Mouse (Mus musculus) forebrain, embryonic 10.5 days (tissue): ENCODE results near the gene Chmp2b. TPM values are rescaled to one million over a fixed set of nuclear protein-coding genes. Genes with fewer than 3 reads are reported as not detected.
A peak's percentile ranks its signal among the peaks of the same experiment; 100 is the strongest.

Experiments
- DNase-seq: peaks from one replicate; pipeline ENCODE4 v3.0.0-alpha.2; 2017; ENCODE audit warnings: low spot score; ENCODE audit errors: extremely low spot score
- H3K27ac ChIP-seq: fragments of 300-500 bp; sonication (generic); 2 replicates; pipeline ENCODE4 v1.5.1; 2016; ENCODE audit warnings: mild to moderate bottlenecking
- H3K27me3 ChIP-seq: fragments of 300-500 bp; sonication (generic); 2 replicates; pipeline ENCODE4 v1.6.1; 2016; ENCODE audit warnings: mild to moderate bottlenecking; ENCODE audit not compliant: poor library complexity, severe bottlenecking
- H3K36me3 ChIP-seq: fragments of 300-500 bp; sonication (generic); replicated peaks from 2 replicates; pipeline ENCODE4 v1.6.1; 2016; ENCODE audit warnings: mild to moderate bottlenecking, moderate library complexity
- H3K4me1 ChIP-seq: fragments of 300-500 bp; sonication (generic); 2 replicates; pipeline ENCODE4 v1.6.1; 2016
- H3K4me3 ChIP-seq: fragments of 300-500 bp; sonication (generic); 2 replicates; pipeline ENCODE4 v1.5.1; 2016; ENCODE audit warnings: mild to moderate bottlenecking, moderate library complexity
- H3K9me3 ChIP-seq: fragments of 300-500 bp; sonication (generic); 2 replicates; pipeline ENCODE4 v1.6.1; 2016; ENCODE audit warnings: mild to moderate bottlenecking, moderate library complexity
- WGBS: fragments of 180-500 bp; shearing (Covaris S2); methylation state at CpG from one replicate; pipeline ENCODE4 v1.1.7; 2016; 5-methylcytosine and 5-hydroxymethylcytosine counted together
- polyA plus RNA-seq: library from polyadenylated mRNA; unstranded; fragments of >200 nt; fragmentation: Nextera tagmentation; extraction: Ambion mirVana; gene quantifications from 2 replicates; pipeline ENCODE4 v1.2.1, GENCODE M21; 2016

Chmp2b gene
- polyA plus RNA-seq = 48.6 and 49.0 TPM in 2 replicates

- Histone ChIP-seq H3K27ac (peak within 1 kb of the TSS; percentile 90), H3K9me3 (no peaks in the 10 kb centered on the region), H3K4me3 (peak within 1 kb of the TSS; percentile 94), H3K27me3 (no peaks in the 10 kb centered on the region), H3K36me3 (no peaks in the 10 kb centered on the region), H3K4me1 (peaks cover 12% of the 10 kb centered on the region)
- peak; percentile 80 for DNase-seq
- under 1% methylated on average over 69 of the region's 69 CpGs for WGBS
Observed at GRCm38 (mm10) chr16:65561963-65562863, at the start of gene Chmp2b. Gene Chmp2b (minus strand): TSS chr16:65562726.

- Histone ChIP-seq H3K27ac (no peak overlapping the region), H3K9me3 (no peaks in the 10 kb centered on the region), H3K36me3 (no peaks in the 10 kb centered on the region), H3K4me1 (no peaks in the 10 kb centered on the region), H3K4me3 (no peak overlapping the region), H3K27me3 (no peaks in the 10 kb centered on the region)
- DNase-seq = no peak
- 90% methylated on average over 1 of the region's 1 CpGs for WGBS
Observed at GRCm38 (mm10) chr16:65611678-65612077, 49.2 kb upstream of the Chmp2b start.

- no peak for DNase-seq
- Histone ChIP-seq H3K27ac (no peak overlapping the region), H3K9me3 (no peaks in the 10 kb centered on the region), H3K4me1 (no peaks in the 10 kb centered on the region), H3K4me3 (no peak overlapping the region), H3K36me3 (no peaks in the 10 kb centered on the region), H3K27me3 (no peaks in the 10 kb centered on the region)
- 88% methylated on average over 4 of the region's 4 CpGs for WGBS
Observed at GRCm38 (mm10) chr16:65600798-65601197, 38.3 kb upstream of the Chmp2b start.

- DNase-seq = no peak
- Histone ChIP-seq H3K4me1 (no peaks in the 10 kb centered on the region), H3K36me3 (no peaks in the 10 kb centered on the region), H3K4me3 (no peak overlapping the region), H3K27me3 (no peaks in the 10 kb centered on the region), H3K9me3 (no peaks in the 10 kb centered on the region), H3K27ac (no peak overlapping the region)
- 87% methylated on average over 7 of the region's 7 CpGs for WGBS
Observed at GRCm38 (mm10) chr16:65586111-65586865, 23.8 kb upstream of the Chmp2b start.

- no peaks in the 10 kb centered on the region for H3K9me3 ChIP-seq
- no peaks in the 10 kb centered on the region for H3K36me3 ChIP-seq
- no peak overlapping the region for H3K27ac ChIP-seq
- no peak overlapping the region for H3K4me3 ChIP-seq
- no peaks in the 10 kb centered on the region for H3K4me1 ChIP-seq
- no peaks in the 10 kb centered on the region for H3K27me3 ChIP-seq
- no peak for DNase-seq
- 82% methylated on average over 2 of the region's 2 CpGs for WGBS
Observed at GRCm38 (mm10) chr16:65585699-65586098, 23.2 kb upstream of the Chmp2b start.

GRCm38 (mm10) chr16:65577298-65578029 is 14.9 kb upstream of the Chmp2b start:
- DNase-seq = no peak
- Histone ChIP-seq H3K9me3 (no peaks in the 10 kb centered on the region), H3K36me3 (no peaks in the 10 kb centered on the region), H3K4me3 (no peak overlapping the region), H3K27ac (no peak overlapping the region), H3K4me1 (no peaks in the 10 kb centered on the region; the same call in 1 of the 2 replicates), H3K27me3 (no peaks in the 10 kb centered on the region)
- WGBS = 57% methylated on average over 6 of the region's 6 CpGs

- WGBS = 85% methylated on average over 4 of the region's 4 CpGs
- no peaks in the 10 kb centered on the region for H3K36me3 ChIP-seq
Observed at GRCm38 (mm10) chr16:65568853-65569252, 6.3 kb upstream of the Chmp2b start.

GRCm38 (mm10) chr16:65564951-65565350 is 2.4 kb upstream of the Chmp2b start:
- no peak overlapping the region for H3K4me3 ChIP-seq
- DNase-seq = no peak
- H3K27me3 ChIP-seq = no peaks in the 10 kb centered on the region
- no peaks in the 10 kb centered on the region for H3K9me3 ChIP-seq
- H3K36me3 ChIP-seq = no peaks in the 10 kb centered on the region
- 89% methylated on average over 1 of the region's 1 CpGs for WGBS
- H3K4me1 ChIP-seq = peaks cover 12% of the 10 kb centered on the region
- no peak overlapping the region for H3K27ac ChIP-seq

More at GRCm38 (mm10) chr16:65568853-65569252, 6.3 kb upstream of the Chmp2b start:
- no peak for DNase-seq
- no peaks in the 10 kb centered on the region for H3K9me3 ChIP-seq
- H3K4me3 ChIP-seq = no peak overlapping the region
- no peak overlapping the region for H3K27ac ChIP-seq
- no peaks in the 10 kb centered on the region for H3K27me3 ChIP-seq
- no peaks in the 10 kb centered on the region for H3K4me1 ChIP-seq

GRCm38 (mm10) chr16:65564306-65564705 is 1.8 kb upstream of the Chmp2b start:
- H3K9me3 ChIP-seq = no peaks in the 10 kb centered on the region
- peaks cover 12% of the 10 kb centered on the region for H3K4me1 ChIP-seq
- H3K27me3 ChIP-seq = no peaks in the 10 kb centered on the region
- no peak overlapping the region for H3K4me3 ChIP-seq
- no peaks in the 10 kb centered on the region for H3K36me3 ChIP-seq
- DNase-seq = no peak
- no peak overlapping the region for H3K27ac ChIP-seq
- WGBS = 91% methylated on average over 8 of the region's 8 CpGs

GRCm38 (mm10) chr16:65562864-65563206 is 309 bp upstream of the Chmp2b start:
- peaks cover 12% of the 10 kb centered on the region for H3K4me1 ChIP-seq
- H3K27ac ChIP-seq = peak overlapping the region; percentile 90
- DNase-seq = no peak
- H3K36me3 ChIP-seq = no peaks in the 10 kb centered on the region
- no peaks in the 10 kb centered on the region for H3K27me3 ChIP-seq
- H3K9me3 ChIP-seq = no peaks in the 10 kb centered on the region
- WGBS = under 1% methylated on average over 10 of the region's 10 CpGs
- H3K4me3 ChIP-seq = peak overlapping the region; percentile 94

- no peaks in the 10 kb centered on the region for H3K27me3 ChIP-seq
- peak overlapping the region; percentile 94 for H3K4me3 ChIP-seq
- H3K27ac ChIP-seq = peak overlapping the region; percentile 90
- H3K4me1 ChIP-seq = peaks cover 12% of the 10 kb centered on the region
- DNase-seq = no peak
- 16% methylated on average over 8 of the region's 8 CpGs for WGBS
- H3K9me3 ChIP-seq = no peaks in the 10 kb centered on the region
- no peaks in the 10 kb centered on the region for H3K36me3 ChIP-seq
Observed at GRCm38 (mm10) chr16:65560996-65561962, 1.2 kb downstream of the Chmp2b start.

- 91% methylated on average over 2 of the region's 2 CpGs for WGBS
- Histone ChIP-seq H3K27ac (no peak overlapping the region), H3K36me3 (no peaks in the 10 kb centered on the region), H3K9me3 (no peaks in the 10 kb centered on the region), H3K27me3 (no peaks in the 10 kb centered on the region), H3K4me3 (no peak overlapping the region), H3K4me1 (peaks cover 12% of the 10 kb centered on the region)
- no peak for DNase-seq
Observed at GRCm38 (mm10) chr16:65559591-65559990, 2.9 kb downstream of the Chmp2b start.
